Mouse (Mus musculus): Measurements from ENCODE around the gene Hsd11b1. TPM values are rescaled to one million over a fixed set of nuclear protein-coding genes. Genes with fewer than 3 reads are reported as not detected.

The Hsd11b1 gene
- polyA plus RNA-seq, 1 experiment from 2014 or later: 4.6 TPM

DNA sequence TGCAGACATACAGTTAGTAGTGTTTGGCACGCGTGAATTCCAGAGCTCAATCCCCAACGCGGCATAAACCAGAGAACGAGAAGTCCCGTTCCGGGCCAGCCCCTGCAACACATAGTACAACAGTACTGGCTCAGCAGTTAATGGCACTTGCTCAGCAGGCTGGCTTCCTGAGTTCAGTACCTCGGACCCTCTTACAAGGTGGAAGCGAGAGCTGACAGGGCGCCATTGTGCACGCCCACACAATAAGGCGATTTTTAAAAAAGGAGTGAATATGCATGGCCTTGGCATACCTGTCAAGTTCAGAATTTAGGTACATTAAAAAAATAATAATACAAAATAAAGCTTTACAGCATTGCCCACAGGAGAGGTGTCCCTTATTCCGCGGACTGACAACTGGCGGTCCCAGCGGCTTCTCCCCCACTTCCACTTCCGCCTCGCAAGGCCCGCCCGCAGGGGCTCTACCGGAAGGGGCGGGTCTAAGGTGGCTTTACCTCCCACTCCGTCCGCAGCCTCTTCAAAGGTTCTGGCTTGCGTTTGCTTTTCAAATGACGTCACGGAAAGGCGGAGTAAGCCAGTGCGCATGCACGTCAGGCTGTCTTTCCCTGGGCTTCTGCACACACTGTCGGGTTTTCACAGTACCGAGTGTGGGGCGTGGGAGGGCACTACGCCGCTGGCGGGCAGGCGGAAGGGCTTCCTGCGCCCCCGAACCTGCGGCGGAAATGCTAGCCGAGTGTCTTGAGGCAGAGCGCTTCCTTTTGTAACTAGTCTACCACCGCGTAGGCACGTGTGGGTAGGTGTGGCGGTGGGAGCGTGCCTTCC, 90.7 kb downstream of the Hsd11b1 start:
- H3K9ac ChIP-seq (replicated peaks; ENCODE audit: low read length): peak overlapping the region; percentile 86
- H3K36me3 ChIP-seq (ENCODE audit: insufficient read depth, low read length): no peaks in the 10 kb centered on the region
- no peaks in the 10 kb centered on the region for H3K27me3 ChIP-seq (ENCODE audit: insufficient read depth, low read length)
- ATAC-seq (ENCODE audit: low FRiP score, low TSS enrichment): peak; percentile 98
- H3K4me2 ChIP-seq (replicated peaks; ENCODE audit: low read depth, low read length): peak overlapping the region; percentile 80
- H3K4me3 ChIP-seq (ENCODE audit: low read length): peak overlapping the region; percentile 81
- H3K9me3 ChIP-seq (ENCODE audit: low read length): no peaks in the 10 kb centered on the region
- peaks cover 13% of the 10 kb centered on the region for H3K4me1 ChIP-seq (ENCODE audit: insufficient read depth, low read length)
- WGBS: under 1% methylated on average over 48 of the region's 48 CpGs
- peak overlapping the region; percentile 86 for H3K27ac ChIP-seq (ENCODE audit: low read length)

Other genes with a start within 250 kb of the Hsd11b1 start
- 1.5 and 2.2 TPM in 2 replicates for gene Syt14, start 228.3 kb downstream of the Hsd11b1 start, polyA plus RNA-seq (2015; fragmentation: Nextera tagmentation; extraction: Ambion mirVana)
- 10.0 and 10.3 TPM in 2 replicates for gene Diexf, start 133.8 kb downstream of the Hsd11b1 start, polyA plus RNA-seq (2015; fragmentation: Nextera tagmentation; extraction: Ambion mirVana)
- gene Irf6, start 111.0 kb downstream of the Hsd11b1 start, polyA plus RNA-seq (2015; fragmentation: Nextera tagmentation; extraction: Ambion mirVana): 18.2 and 18.6 TPM in 2 replicates
- gene A130010J15Rik, start 96.0 kb downstream of the Hsd11b1 start, polyA plus RNA-seq (2015; fragmentation: Nextera tagmentation; extraction: Ambion mirVana): 16.1 and 17.1 TPM in 2 replicates
- 2.0 and 2.1 TPM in 2 replicates for gene Traf3ip3, start 62.4 kb downstream of the Hsd11b1 start, polyA plus RNA-seq (2015; fragmentation: Nextera tagmentation; extraction: Ambion mirVana)
- 1.2 and 2.3 TPM in 2 replicates for gene Lamb3, start 56.4 kb downstream of the Hsd11b1 start, polyA plus RNA-seq (2015; fragmentation: Nextera tagmentation; extraction: Ambion mirVana)
- 39.8 and 55.9 TPM in 2 replicates for gene G0s2, start 9.1 kb upstream of the Hsd11b1 start, polyA plus RNA-seq (2015; fragmentation: Nextera tagmentation; extraction: Ambion mirVana)
- gene Camk1g, start 106.2 kb upstream of the Hsd11b1 start, polyA plus RNA-seq (2015; fragmentation: Nextera tagmentation; extraction: Ambion mirVana): 14.1 and 16.2 TPM in 2 replicates